Mouse (Mus musculus): ENCODE results near the gene Atxn1.

DNA sequence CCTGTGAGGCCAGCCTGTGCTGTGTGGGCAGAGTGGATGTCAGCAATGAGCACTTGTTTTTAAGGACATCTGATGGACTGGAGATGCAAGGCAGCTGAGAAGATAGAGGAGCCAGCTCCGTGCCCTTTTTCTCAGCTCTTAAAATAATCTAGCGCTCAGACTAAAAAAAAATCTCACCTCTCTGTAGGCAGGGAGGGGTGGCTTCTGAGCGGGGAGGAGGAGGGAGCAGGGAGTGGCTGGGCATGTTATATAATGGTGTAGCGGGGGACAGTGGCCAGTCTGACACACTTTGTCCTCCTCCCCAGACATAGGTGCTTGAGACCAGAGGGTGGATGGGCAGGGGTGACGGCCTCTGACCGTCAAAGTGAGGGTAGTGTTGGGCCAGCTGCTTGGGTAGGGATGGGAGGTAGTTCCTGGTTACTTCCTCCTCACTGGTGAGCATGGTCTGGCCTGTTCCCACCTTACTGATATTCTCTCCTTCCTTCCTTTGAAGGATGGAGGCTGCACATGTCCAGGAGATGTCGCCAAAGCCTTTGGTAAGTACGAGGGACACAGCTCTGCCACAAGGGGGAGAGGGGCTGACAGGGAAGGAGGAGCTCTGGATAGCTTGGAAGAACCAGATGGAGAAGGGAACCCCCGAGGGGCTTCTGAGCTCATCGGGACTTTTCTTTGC is 426.1 kb downstream of the Atxn1 start:
- TF ChIP-seq FLI1 (IDR thresholded peaks at IDR 0.05; ENCODE audit: low read length): no peak
- TF ChIP-seq GATA1 (IDR thresholded peaks at IDR 0.05; ENCODE audit: borderline replicate concordance, low read length): no peak
